Mouse (Mus musculus): ENCODE data around the gene Epb41l5. TPM values are rescaled to one million over a fixed set of nuclear protein-coding genes. Genes with fewer than 3 reads are reported as not detected.

Gene Epb41l5
- total RNA-seq, 2 experiments from 2014 or later: 10.5 to 11.5 TPM

GRCm38 (mm10) chr1:119536122-119536521 lies 112.7 kb downstream of the Epb41l5 start:
- intact Hi-C loops (cut with DNase I): no loop called here
- no peak for DNase-seq

- no peak for DNase-seq
- intact Hi-C loops (cut with DNase I): no loop called here
These were observed 114.5 kb downstream of the Epb41l5 start for GRCm38 (mm10) chr1:119534341-119534740.

- intact Hi-C loops (cut with DNase I): no loop called here
- peak; percentile 56 for DNase-seq
These were observed 115.6 kb downstream of the Epb41l5 start for GRCm38 (mm10) chr1:119533093-119533805.

GRCm38 (mm10) chr1:119532165-119532564 lies 116.6 kb downstream of the Epb41l5 start:
- intact Hi-C loops (cut with DNase I): no loop called here
- DNase-seq: no peak

- DNase-seq: no peak
- intact Hi-C loops (cut with DNase I): no loop called here
These were observed 117.9 kb downstream of the Epb41l5 start for GRCm38 (mm10) chr1:119530941-119531340.

GRCm38 (mm10) chr1:119525689-119526591 lies 122.9 kb downstream of the Epb41l5 start, which contains the start of gene Tmem185b:
Gene Tmem185b, plus strand, starts transcription at chr1:119526160.
- peak; percentile 97 for DNase-seq
- intact Hi-C loops (cut with DNase I): no loop called here

- intact Hi-C loops (cut with DNase I): no loop called here
- peak; percentile 55 for DNase-seq
These were observed 123.8 kb downstream of the Epb41l5 start for GRCm38 (mm10) chr1:119525004-119525444.

- intact Hi-C loops (cut with DNase I): no loop called here
- DNase-seq: no peak
These were observed 125.0 kb downstream of the Epb41l5 start for GRCm38 (mm10) chr1:119523826-119524225.

- no peak for DNase-seq
- intact Hi-C loops (cut with DNase I): no loop called here
These were observed 125.4 kb downstream of the Epb41l5 start for GRCm38 (mm10) chr1:119523369-119523768.

GRCm38 (mm10) chr1:119522726-119523125 lies 126.1 kb downstream of the Epb41l5 start:
- no peak for DNase-seq
- intact Hi-C loops (cut with DNase I): no loop called here

- DNase-seq: no peak
- intact Hi-C loops (cut with DNase I): no loop called here
These were observed 127.1 kb downstream of the Epb41l5 start for GRCm38 (mm10) chr1:119521681-119522080.

- no peak for DNase-seq
- intact Hi-C loops (cut with DNase I): no loop called here
These were observed 127.8 kb downstream of the Epb41l5 start for GRCm38 (mm10) chr1:119521029-119521428.

GRCm38 (mm10) chr1:119519286-119519685 lies 129.5 kb downstream of the Epb41l5 start:
- DNase-seq: no peak
- intact Hi-C loops (cut with DNase I): no loop called here

GRCm38 (mm10) chr1:119518786-119519185 lies 130.0 kb downstream of the Epb41l5 start:
- intact Hi-C loops (cut with DNase I): no loop called here

GRCm38 (mm10) chr1:119518060-119518459 lies 130.7 kb downstream of the Epb41l5 start:
- intact Hi-C loops (cut with DNase I): no loop called here
- peak; percentile 66 for DNase-seq

More at GRCm38 (mm10) chr1:119518786-119519185, 130.0 kb downstream of the Epb41l5 start:
- no peak for DNase-seq

- DNase-seq: no peak
- intact Hi-C loops (cut with DNase I): no loop called here
These were observed 137.9 kb downstream of the Epb41l5 start for GRCm38 (mm10) chr1:119510857-119511256.

GRCm38 (mm10) chr1:119510409-119510808 lies 138.4 kb downstream of the Epb41l5 start:
- DNase-seq: no peak
- intact Hi-C loops (cut with DNase I): no loop called here

GRCm38 (mm10) chr1:119509474-119509873 lies 139.3 kb downstream of the Epb41l5 start:
- intact Hi-C loops (cut with DNase I): no loop called here

GRCm38 (mm10) chr1:119508548-119508947 lies 140.3 kb downstream of the Epb41l5 start:
- no peak for DNase-seq
- intact Hi-C loops (cut with DNase I): no loop called here

More at GRCm38 (mm10) chr1:119509474-119509873, 139.3 kb downstream of the Epb41l5 start:
- DNase-seq: no peak

- no peak for DNase-seq
- intact Hi-C loops (cut with DNase I): no loop called here
These were observed 142.8 kb downstream of the Epb41l5 start for GRCm38 (mm10) chr1:119505951-119506350.

- DNase-seq: peak; percentile 94
- intact Hi-C loops (cut with DNase I): no loop called here
These were observed 144.3 kb downstream of the Epb41l5 start, which contains the start of gene Ralb for GRCm38 (mm10) chr1:119504260-119505062. Gene Ralb, minus strand, starts transcription at chr1:119504794.

All from left cerebral cortex, postnatal 4 days (tissue).